Mouse (Mus musculus): ENCODE data around the gene Gas7.

- TF ChIP-seq CTCF (IDR thresholded peaks at IDR 0.05; ENCODE audit: extremely low read depth, insufficient read depth, low read length) (no peak), POLR2A (IDR thresholded peaks at IDR 0.05; ENCODE audit: extremely low read depth, insufficient read depth, low read length) (no peak)
Observed at GRCm38 (mm10) chr11:67585629-67586028, 130.4 kb downstream of the Gas7 start.
